Mouse (Mus musculus) embryo, embryonic 11 days (tissue): ENCODE data around the gene Pgs1.

ENCODE experiments used
- DNase-seq: peaks from one replicate; pipeline ENCODE4 v3.0.0-alpha.2; 2015

The Pgs1 gene

DNA sequence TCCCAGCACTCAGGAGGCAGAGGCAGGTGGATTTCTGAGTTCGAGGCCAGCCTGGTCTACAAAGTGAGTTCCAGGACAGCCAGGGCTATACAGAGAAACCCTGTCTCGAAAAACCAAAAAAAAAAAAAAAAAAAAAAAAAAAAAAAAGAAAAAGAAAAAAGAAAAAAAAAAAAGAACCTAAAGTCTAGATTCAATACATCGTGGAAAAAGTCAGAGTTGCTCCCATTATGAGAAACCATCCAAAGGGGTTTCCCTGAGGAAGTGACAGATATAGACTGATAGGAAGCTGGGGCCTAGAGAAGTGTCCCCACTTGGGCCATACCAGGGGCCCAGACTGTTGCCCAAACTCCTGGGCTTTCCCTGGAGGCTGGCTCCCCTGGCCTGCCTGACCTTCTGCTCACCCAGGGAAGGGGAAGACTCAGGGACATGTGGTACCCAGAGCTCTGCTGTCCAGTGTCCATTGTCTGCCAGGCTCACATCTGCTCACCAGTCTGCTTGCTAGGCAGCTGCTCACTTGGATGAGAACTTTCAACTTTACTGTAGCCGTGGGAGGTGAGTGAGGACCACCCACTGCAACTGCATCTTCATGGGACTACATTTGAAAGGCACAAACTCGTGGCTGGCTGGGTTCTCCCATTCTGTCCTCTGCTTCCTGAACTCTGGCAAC, 8.3 kb upstream of the Pgs1 start:
- DNase-seq, result no peak

DNA sequence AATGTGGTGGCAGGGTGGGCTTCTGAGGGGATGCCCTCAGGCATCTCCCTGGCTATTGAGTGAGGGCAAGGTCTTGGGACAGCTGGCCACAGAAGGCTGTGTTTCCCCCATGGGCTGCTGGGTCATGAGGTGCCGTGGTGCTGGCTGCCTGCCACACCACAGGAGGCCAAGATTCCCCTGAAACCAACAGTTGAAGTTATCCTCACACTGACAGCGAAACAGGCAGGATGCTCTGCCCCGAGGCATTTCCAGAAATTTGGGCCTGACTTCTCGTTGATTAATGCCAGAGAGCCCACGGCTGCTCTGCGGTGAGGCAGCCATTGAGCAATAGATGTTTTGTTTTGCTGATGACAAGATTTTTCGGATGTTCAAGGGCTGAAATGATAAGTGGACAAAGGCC, 6.7 kb upstream of the Pgs1 start:
- DNase-seq, result no peak

DNA sequence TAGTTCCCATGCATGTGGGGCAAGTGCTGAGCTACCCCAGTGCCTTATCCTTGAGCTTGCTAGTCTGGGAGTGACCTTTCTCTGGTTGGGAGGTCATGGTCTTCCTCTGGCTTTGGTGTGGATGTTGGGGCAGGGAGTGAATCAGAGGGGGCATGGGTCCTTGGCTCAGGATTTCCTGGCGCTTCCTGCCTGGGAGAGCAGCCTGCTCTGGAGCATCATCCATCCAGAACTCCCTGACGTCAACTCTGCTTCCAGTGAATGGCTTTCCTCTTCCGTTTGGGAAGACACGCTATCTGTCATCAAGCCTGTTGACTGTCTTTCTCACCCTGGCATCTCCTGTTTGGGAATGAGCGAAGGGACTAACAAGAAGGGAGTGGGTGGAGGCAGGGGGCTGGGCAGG, 3.7 kb upstream of the Pgs1 start:
- DNase-seq, result no peak

DNA sequence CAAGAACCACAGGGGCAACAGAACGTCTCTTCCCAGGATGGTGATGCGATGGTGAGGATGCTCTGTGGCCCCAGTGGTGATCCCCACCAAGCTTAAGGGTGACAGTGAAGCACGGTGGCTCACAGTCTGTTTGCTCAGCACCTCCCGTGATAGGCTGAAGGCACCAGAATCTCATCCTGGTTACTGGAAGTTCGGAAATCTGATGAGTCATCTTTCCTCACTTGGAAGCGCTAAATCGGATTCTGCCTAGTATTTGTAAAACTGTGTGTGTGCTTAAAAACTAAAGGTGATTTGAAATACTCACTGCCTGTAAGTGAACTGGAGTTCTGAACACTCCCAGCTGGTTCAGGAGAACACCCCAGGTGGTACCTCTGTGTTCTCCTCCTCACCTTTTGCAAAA, 2.3 kb upstream of the Pgs1 start:
- DNase-seq, result no peak

DNA sequence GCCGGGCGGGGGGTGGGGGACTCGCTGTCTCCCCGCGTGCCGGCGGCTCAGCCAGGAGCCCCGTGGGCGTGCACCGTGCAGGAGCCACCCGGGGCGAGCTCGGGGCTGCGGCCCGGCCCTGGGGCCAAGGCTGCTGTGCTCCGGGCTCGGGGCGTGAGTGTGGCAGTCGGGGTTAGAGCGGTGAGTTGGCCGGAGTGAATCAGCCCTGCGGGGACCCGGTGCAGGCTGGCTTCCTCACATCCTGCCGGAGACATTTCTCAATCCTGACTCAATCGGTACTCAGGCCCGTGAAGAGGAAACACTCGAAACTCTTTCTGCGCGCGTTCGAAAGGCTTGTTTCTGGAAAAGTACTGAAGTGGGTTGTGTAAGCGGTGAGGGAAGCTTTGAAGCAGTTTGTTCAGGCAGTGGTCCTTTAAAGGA, 950 bp downstream of the Pgs1 start:
- DNase-seq, result no peak

DNA sequence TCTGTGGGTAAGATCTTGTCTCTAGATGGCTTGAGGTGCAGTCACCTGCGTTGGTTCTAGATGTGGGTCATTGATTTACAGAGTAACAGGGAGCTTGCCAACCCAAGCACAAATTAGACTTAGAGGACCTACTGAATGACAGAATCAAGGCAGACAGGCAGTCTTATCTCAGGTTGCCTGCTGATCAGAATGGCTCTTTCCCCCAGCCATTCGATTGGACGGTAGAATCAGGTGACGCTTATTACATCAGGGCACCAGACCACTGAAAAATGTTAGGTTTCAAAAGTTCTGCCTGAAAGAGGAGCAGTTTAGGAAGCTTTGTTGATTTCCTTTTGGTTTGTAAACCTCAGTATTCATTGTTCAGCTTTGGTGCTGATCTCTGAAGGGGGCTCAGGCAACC, 1.9 kb downstream of the Pgs1 start:
- DNase-seq, result no peak

DNA sequence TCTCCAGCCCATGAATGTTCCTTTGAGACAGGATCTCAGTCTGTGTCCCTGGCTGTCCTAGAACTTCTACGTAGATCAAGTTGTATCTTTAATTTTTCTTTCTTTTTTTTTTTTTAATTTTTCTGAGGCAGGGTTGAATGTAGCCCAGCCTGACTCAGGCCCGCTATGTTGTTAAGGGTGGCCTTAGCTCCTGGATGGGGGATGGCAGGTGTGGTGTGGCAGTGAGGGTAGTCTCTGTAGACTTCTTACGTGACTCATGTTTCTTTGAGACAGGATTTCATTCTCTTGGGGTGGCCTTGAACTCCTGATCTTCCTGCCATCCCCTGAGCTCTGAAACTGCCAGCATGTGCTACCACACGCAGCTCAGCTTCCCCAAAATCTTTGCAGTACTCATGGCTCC, 3.1 kb downstream of the Pgs1 start:
- no peak for DNase-seq

DNA sequence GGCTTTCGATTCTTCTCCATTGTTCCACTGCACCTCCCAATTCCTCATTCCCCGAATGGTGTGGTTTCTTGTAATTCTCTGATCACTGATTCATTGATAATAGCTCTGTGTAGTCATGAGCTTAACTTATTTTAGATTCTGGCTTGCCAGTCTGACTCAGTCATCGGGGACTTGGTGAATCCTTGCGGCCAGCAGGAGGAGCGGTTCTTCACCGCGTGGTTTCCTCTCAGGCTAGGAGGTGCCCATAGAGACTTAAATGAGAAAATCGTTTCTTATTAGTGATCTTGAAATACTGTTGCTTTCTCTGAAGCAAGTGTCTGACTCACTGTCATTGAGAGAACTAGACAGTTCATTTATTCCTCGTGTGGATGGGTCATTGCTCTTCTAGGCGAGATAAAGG, 3.8 kb downstream of the Pgs1 start:
- DNase-seq, result no peak

DNA sequence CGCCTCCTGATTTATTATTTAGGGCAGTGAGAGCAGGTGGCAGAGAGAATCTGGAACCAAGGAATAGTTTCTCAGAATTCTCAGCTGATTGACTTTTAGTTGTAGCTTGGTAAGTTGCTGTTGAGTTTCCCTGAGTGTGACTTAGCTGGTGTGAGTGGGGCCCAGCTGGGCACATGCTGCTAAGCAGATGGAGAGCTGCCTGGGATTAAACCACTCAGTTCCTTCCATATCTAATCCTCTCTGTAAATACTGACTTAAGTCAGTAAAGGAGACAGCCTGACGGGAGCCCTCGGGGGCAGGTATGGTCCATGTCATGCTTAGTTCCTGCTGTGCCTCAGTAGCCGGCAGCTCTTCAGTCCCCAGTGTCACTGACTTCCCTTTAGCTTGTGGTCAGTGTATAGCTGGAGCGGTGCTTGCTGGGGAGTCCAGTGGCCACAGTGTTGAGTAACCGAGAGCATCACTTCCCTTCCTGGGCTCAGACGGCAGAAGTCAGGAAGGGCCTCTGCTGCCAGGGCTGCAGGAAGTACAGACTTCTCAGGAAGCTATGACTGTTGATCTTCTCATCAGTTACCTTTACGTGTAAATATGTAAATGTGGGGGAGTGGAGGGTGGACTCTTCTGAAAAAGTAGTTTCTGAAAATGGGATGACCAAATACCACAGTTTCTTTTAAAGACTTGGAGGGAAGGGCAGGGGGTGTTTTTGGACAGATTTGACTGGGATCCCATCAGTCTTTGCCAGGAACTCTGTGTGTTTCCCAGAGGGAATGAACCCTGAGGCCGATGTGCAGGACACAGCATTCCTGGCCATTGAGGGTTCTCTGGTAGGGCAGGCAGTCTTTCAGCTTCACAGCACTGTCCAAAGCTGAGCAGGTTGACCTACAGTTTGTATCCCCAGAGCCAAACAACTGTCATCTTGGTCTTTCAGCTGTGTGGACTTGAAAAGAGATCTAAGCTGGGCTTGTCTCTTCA, 5.7 kb downstream of the Pgs1 start:
- no peak for DNase-seq

DNA sequence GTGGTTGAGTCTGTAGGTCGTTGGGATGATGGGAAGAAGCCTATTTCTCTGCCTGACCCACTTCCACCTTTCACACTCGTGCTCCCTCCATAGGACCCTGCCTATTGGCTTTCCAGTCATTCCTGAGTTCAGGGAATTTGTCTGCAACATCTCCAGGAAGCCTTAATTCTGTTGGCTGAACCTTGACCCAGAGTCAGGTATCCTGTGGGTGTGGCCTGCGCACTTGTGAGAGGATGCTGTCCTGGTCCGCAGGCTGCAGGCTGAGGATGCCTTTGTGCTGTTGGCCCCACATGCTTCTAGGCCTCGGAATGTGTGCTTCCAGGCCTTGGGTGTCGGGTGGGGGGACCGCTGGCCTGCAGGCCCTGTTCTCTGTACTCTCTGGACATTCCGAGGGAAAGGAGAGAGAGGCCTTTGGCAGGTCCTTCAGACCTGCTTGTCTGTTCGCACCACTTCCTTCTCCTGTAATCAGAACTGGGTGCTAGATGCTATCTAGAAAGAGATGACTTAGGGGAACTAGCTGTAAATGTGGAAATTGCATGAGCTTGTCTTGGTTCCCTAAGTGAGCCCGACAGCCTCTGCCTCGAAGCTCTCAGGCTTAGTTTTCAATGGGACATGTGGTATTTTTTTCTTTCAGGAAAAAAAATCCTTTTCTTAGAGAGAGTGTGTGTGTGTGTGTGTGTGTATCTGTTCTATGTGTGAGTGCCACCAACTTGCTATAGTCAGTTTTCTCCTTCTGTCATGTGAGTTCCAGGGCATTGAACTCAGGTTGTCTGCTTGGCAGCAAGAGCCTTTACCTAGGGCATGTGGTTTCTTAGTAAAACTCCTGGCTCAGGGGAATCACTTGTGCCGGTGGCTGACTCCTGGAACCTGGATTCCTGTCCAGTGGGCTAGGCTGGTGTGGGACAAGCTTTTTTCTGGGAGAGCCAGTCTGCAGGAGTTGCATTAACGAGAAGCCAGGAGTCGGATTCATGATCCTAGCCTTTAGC, 7.4 kb downstream of the Pgs1 start:
- DNase-seq, result no peak

DNA sequence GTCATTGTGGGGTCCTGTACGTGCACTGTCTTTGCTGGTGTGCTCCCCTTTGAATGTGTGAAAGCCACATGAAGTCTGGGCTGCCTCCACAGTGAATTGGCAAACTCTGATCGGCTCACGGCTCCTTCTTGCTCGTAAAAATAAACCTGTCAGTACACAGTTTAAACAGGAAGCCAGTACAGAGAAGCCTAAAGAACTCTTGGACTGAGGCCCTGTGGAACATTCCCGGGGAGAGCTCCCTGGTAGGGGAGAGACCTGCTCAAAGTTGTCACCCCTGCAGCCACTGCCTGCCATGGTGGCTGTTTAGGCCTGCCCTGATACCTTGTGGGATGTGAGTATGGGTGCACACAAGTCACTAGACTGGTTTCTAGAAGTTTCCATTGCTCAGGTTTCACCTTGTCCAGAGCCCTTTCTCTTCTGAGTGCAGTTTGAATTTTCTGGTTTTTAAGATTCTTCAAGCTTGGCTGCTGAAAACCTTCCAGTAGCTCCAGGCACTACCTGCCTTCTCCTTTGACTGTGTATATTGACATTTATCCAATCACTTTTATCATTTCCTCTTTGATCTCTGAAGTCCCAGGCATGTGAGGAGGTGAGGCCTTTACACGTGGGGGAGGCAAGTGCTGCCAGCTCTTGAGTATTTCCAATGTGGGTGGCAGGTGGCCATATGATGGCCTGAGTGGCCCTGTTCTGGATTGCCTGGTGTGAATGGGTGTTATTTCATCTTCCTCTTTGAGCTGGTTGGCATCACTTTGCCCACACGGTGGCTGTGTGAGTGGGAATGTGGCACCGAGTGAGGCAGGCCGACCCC, 8.4 kb downstream of the Pgs1 start:
- DNase-seq, result no peak

DNA sequence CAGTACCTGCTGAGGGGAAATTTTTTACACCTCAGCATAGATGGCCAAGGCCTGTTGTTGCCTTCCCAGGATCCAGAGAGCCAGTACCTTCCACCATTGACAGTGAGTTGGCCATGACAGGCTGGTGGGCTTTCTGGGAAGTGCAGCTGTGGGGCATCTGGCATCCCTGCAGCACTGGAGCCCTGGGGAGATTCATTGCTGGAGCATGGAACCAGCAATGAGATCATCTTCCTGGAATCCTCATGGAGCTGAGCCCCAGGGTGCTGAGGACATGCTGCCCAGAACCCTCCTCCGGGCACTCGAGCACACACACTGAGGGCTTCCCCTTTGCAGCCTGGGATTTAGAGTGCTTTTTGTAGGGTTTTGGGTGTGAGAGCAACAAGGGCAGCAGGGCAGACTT, 9.2 kb downstream of the Pgs1 start:
- no peak for DNase-seq

DNA sequence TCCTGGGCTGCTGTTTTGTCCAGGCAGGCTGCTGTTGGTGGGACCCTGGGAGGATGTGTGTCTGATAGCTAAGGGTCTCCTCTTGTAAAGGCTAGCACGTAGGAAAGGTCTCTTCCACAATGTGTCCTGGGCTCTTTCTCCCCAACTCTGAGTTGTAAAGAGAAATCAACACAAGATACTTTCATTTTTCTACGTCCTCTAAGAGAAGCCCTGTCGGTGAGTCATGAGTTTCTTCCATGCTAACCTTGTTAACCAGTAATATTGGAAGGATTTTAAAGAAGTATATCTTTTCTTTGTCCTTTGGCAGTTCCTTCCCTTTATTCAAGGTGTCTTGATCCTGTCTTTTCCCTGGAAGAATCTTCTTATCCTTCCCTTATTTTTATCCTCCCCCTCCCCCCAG, 9.6 kb downstream of the Pgs1 start:
- no peak for DNase-seq

DNA sequence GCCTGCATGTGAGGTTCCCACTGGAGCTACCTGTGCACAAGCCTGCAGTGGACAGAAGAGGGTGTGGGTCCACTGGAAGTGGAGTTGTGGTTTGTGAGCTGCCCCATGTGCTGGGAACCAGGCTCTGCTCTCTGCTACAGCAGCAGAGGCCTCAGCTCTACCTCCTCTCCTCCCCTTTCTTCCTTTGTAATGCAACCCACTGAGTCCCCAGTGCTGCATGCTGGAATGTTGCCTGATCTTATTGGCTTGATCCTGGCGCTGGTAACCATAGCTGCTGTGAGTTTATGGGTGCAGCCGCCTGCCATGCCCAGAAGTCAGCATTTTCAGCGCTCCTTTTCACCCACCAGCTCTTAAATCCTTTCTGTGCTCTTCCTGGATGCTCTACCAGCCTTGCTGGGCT, 10.0 kb downstream of the Pgs1 start:
- DNase-seq, result no peak

DNA sequence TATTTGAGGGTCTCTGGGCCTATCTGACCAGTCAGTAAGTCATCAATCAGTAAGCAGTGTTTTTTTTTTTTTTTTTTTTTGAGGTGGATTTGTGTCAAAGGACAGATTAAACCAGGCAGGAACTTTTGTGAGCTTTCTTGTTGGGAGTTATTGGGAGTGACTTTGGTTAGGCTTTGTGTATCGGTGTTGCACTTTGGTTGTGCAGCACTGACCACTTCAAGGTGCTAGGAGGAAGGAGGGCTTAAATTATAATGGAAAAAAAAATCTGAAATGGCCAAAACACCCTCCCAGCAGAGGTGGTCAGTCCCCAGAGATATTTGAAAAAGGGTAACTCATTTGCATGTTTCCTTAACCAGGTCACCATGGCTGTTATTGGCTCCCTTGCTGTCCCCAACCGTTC, 11.0 kb downstream of the Pgs1 start:
- no peak for DNase-seq

DNA sequence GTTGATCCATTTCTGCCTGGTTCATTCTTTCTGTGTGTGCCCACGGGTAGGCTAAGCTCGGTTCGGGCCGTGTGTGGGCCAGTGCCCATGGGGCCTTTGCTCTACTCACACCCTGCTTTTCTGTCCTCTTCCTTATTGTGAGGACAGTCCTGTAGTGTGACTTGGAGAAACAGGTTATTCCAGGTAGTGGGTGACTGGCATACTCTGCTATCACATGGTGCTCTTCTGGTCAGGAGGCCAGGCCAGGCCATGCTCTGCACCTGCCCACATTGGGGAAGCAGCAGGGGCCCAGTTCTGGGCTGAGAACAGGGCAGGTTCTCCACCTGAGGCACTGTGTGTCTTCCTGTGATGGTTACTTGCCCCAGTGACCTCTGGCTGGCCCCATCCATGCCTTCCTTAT, 12.3 kb downstream of the Pgs1 start:
- DNase-seq, result no peak

DNA sequence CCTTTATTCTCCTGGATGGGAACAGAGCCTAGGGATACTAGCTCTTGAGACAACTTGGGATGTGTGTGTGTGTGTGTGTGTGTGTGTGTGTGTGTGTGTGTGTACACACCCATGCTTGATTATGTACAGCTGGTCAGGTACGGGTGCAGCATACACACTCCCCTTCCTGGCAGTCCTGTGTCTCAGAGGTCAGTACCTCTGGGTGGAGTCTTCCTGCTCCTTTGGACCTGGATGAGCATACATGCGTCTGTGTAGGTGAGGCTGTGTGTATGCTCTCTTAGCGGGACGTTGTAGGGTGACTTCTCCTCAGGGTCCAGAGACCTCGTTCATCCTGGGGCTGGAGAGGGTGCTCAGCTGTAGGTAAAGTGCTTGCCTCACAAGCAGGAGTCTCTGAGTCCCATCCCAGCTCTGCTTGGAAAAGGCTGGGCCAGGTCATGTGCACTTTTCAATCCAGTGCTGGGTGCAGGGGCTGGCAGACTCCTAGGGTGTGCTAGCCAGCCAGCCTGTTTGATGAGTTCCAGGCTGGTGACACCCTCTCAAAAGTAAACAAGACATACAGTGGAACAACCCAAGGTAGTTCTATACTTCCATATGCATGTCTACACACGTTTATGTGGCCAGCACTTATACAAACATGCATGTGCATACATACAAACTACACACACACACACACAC, 13.3 kb downstream of the Pgs1 start:
- DNase-seq, result no peak

DNA sequence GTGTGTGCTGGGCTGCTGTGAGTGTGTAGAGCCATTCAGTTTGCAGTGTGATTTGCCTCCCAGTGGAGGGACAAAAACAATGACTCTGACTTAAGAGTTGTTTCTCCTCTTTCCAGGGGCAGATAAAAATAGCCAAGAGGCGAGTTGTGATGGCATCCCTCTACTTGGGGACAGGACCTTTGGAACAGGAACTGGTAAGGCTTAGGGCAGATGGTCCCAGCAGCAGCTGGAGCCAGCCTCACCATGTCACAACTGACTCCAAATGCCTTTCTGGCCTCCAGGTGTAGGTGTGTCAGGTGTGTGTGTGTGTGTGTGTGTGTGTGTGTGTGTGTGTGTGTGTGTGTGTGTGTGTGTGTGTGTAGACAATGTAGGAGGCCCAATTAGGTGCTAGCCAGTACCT, 14.0 kb downstream of the Pgs1 start:
- no peak for DNase-seq

DNA sequence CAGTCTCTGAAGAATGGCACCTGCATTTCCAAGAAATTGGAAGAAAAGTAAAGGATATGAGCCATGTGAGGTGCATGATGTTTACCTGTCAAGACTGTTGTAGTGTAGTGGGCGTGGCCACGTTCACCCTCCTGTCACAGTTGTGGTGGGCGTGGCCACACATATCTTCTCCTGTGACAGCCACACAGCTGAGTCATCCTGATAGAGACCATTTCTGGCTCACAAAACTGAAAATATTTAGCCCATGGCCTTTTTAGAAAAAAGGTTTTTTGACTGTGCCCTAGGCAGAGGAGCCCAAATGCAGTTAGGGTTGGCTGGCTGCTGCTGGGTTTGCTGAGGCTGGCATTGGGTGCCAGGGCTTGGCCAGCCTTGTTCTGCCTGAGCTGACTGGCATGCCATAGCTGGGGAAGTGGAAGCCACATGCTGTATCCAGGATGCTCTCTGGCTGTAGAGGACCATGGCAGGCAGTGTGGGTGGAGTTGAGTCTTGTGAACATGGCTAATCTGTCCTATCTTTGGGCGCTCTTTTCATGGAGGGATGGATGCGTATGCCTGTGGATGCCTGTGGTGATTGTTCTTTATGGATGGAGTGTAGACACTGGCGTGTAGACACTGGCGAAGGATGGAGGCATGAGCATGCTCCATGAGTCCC, 14.6 kb downstream of the Pgs1 start:
- no peak for DNase-seq

DNA sequence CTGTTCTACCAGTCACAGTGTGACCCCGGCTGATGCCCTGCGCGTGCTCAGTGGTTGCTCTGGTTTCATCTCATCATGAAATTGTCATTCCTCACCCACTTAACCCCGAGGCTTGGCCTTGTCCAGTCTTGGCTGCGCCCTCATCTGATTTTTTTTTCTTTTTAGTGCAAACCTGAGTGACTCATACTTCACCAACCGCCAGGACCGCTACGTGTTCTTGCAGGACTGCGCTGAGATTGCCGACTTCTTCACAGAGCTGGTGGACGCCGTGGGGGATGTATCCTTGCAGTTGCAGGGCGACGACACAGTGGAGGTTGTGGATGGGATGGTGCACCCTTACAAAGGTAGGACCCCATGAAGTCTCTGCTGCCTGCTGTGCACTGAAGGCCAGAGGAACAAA, 17.1 kb downstream of the Pgs1 start:
- DNase-seq, result no peak

DNA sequence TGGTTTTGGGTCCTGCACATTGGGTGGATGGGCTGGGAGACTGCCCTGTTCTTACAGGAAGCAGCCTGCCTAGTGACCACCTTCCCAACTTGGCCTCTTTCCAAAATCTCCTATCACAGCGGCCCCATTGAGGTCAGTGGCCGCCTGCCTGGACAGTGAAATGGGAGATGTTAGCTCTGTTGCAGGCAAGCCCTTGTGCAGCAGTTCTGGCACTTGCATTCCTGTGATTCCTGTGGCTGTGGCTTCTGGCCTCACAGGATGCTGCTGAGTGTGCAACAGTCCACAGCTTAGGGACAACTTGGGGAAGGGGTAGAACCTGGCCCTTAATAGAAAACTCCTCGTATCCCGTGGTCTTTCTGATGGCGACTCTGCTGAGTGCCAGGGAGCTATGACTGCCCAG, 17.6 kb downstream of the Pgs1 start:
- no peak for DNase-seq
